ENCODE assay signal across 8 mouse cellular contexts in the genomic region with DNA sequence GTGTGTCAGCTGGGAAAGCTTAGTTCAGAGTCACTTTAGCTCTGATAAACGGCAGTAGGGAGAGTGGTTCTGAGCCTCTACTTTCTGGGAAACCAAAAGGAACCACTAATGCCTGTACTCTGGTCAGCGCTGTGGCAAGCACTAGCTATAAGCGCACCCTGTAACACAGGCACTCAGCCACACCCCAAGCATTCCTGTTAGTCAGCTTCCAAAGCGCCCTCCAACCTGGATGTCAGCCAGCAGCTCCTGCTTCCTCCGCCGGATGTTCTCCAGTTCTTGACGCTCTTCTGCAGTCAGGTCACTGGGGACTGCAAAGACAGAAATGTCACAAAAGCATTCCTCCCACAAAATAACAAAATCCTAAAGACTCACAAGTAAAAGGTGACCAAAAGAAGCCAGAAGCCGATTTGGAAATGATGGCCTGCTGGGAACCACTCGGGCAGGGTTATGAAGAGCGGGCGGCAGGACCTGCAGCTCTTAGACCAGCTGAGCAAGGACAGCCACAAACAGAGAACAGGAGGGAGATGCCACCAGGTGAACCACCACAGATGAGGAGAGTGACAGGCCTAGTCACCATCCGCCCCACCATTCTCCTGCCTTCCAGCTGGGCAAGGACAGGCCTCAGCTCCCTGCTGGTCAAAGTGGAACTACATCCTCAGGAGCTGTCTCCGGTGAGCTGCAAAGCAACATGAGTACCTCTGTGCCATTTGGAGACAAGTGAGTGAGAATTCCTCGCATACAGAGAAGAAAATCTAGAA. TPM values are rescaled to one million over a fixed set of nuclear protein-coding genes. Genes with fewer than 3 reads are reported as not detected.
A peak's percentile ranks its signal among the peaks of the same experiment; 100 is the strongest.
DNase-seq lines count a peak whose midpoint lies in the region; ATAC-seq and TF ChIP-seq lines count a peak whose summit lies in the region.

No protein-coding gene starts in this region.

- peak overlapping the region; percentile 65 for H3K4me2 ChIP-seq in myocyte (ENCODE audit: low read depth)
- H3K4me2 ChIP-seq in forebrain, embryonic 12.5 days = no peak overlapping the region

- 82% methylated on average over 14 of the region's 14 CpGs for WGBS in forebrain, embryonic 12.5 days

- H3K36me3 ChIP-seq in myocyte (ENCODE audit: control insufficient read depth, insufficient read depth) = peaks cover 14% of the 10 kb centered on the region
- peaks cover 28% of the 10 kb centered on the region for H3K36me3 ChIP-seq in forebrain, embryonic 12.5 days (replicated peaks)

- intact Hi-C loops in left cerebral cortex, adult 2 months (cut with DNase I) = no loop called here
- intact Hi-C loops in left cerebral cortex, postnatal 25 days (cut with DNase I) = no loop called here

- H3K79me2 ChIP-seq in myocyte (ENCODE audit: control insufficient read depth, insufficient read depth) = peaks cover 14% of the 10 kb centered on the region

- peaks cover 33% of the 10 kb centered on the region for H3K4me1 ChIP-seq in forebrain, embryonic 12.5 days

- H3K9me3 ChIP-seq in forebrain, embryonic 12.5 days = no peaks in the 10 kb centered on the region

- H3K9ac ChIP-seq in forebrain, embryonic 12.5 days = no peak overlapping the region

- peak overlapping the region; percentile 1 for H3K27ac ChIP-seq in left cerebral cortex, adult 2 months
- H3K27ac ChIP-seq in forebrain, embryonic 12.5 days = no peak overlapping the region

- no peaks in the 10 kb centered on the region for H3K27me3 ChIP-seq in myocyte (ENCODE audit: control insufficient read depth, insufficient read depth, insufficient read length)
- H3K27me3 ChIP-seq in forebrain, embryonic 12.5 days = no peaks in the 10 kb centered on the region

- TF ChIP-seq CTCF in left cerebral cortex, adult 2 months (IDR thresholded peaks at IDR 0.05) = peak; percentile 34

- no peak for DNase-seq in left cerebral cortex, adult 2 months (ENCODE audit: extremely low spot score in 1 of 2, low spot score in 2 of 2)
- DNase-seq in left cerebral cortex, postnatal 25 days (ENCODE audit: low spot score in 2 of 2) = no peak
- DNase-seq in adrenal gland, adult 8-10 months = peak; percentile 60
- DNase-seq in gastrocnemius, postnatal 25 days = peak; percentile 71
- peak; percentile 89 for DNase-seq in kidney, adult 9 months
- no peak for DNase-seq in thymus, postnatal 4 days

- ATAC-seq in forebrain, embryonic 12.5 days (ENCODE audit: low FRiP score) = no peak

- TF ChIP-seq POLR2A in myocyte (IDR thresholded peaks at IDR 0.05; ENCODE audit: insufficient read length, low read depth) = no peak

- no peak overlapping the region for H3K4me3 ChIP-seq in left cerebral cortex, adult 2 months
- H3K4me3 ChIP-seq in myocyte = no peak overlapping the region
- no peak overlapping the region for H3K4me3 ChIP-seq in forebrain, embryonic 12.5 days (replicated peaks)

- H3ac ChIP-seq in myocyte (ENCODE audit: control insufficient read depth, insufficient read length) = no peak overlapping the region

TF ChIP-seq in myocyte, 11 proteins besides CTCF, POLR2A, EP300 and RAD21:
- peak in 1 of 3 experiments; percentile 32 for TF ChIP-seq MYOG (IDR thresholded peaks at IDR 0.05; ENCODE audit: control insufficient read depth in 1 of 3, insufficient read depth in 1 of 3, insufficient read length in 2 of 3, low read depth in 2 of 3)
- TF ChIP-seq MYOD1 (IDR thresholded peaks at IDR 0.05; ENCODE audit: control insufficient read depth in 1 of 3, insufficient read length in 2 of 3, low read depth in 2 of 3) = no peak
TF ChIP-seq in myocyte: peak in this region for 1.

RNA-seq across cellular contexts. Expression of a gene that starts 54.8 kb away (rescaled TPM):
- 10 to 100 TPM; 65.2 to 69.3 TPM for total RNA-seq in left cerebral cortex, adult 2 months (2021)
- total RNA-seq in left cerebral cortex, postnatal 25 days (2021) = 10 to 100 TPM; 64.9 to 70.1 TPM
- 10 to 100 TPM; 23.4 to 28.1 (median 24.4) TPM for total RNA-seq in adrenal gland, adult 8-10 months (2022)
- total RNA-seq in gastrocnemius, postnatal 25 days (2021) = 10 to 100 TPM; 30.0 to 32.3 TPM
- 16.1 TPM for polyA plus RNA-seq in myocyte (2012; fragmentation: generic; extraction: Trizol)
- polyA plus RNA-seq in forebrain, embryonic 12.5 days (2016; fragmentation: Nextera tagmentation; extraction: Ambion mirVana) = 24.0 and 24.9 TPM in 2 replicates

Comparison
In these comparisons a context has a peak if more than half of its experiments do, and no peak if none do; other contexts are left out.
1. DNase-seq: peak in adrenal gland, adult 8-10 months (single experiment), gastrocnemius, postnatal 25 days (single experiment) and kidney, adult 9 months (single experiment); none in left cerebral cortex, adult 2 months (0 of 2), left cerebral cortex, postnatal 25 days (0 of 2) and thymus, postnatal 4 days (single experiment).